In genomic region chr13:85553072-85553471, GRCm38 (mm10) we compare ENCODE assay signal across 19 mouse cellular contexts.
"Had no signal": no experiment of that assay in that cellular context is flagged by ENCODE, and none has a peak within 500 bp of the region (broad histone marks: within the 10 kb centered on the region; RNA-seq: fewer than 3 reads in every experiment).

No protein-coding gene starts in this region.

- DNase-seq: kidney, adult 2 months; kidney, postnatal 14 days; kidney, postnatal 4 days; liver; liver, embryonic 13.5 days; lung, embryonic 14.5 days; midbrain, embryonic 14.5 days; right cerebral cortex, adult 18-20 months; right cerebral cortex, postnatal 14 days; right cerebral cortex, postnatal 4 days; thymus, adult 2 months; thymus, postnatal 14 days; thymus, postnatal 4 days had no signal

- ATAC-seq: intestine, postnatal 0 days; lung, postnatal 0 days had no signal

- H3K27ac ChIP-seq: limb, embryonic 10.5 days; limb, embryonic 13.5 days; liver, embryonic 13.5 days; stomach, postnatal 0 days had no signal

- H3K9me3 ChIP-seq: limb, embryonic 10.5 days; limb, embryonic 13.5 days; liver, embryonic 13.5 days had no signal

- H3K36me3 ChIP-seq: limb, embryonic 10.5 days; limb, embryonic 13.5 days; liver, embryonic 13.5 days had no signal

- H3K4me1 ChIP-seq: limb, embryonic 10.5 days; limb, embryonic 13.5 days; liver, embryonic 13.5 days had no signal

- H3K9ac ChIP-seq: limb, embryonic 13.5 days; liver, embryonic 13.5 days; lung, embryonic 14.5 days had no signal

- H3K4me2 ChIP-seq: limb, embryonic 13.5 days; liver, embryonic 13.5 days; lung, embryonic 14.5 days; midbrain, embryonic 11.5 days had no signal

- H3K4me3 ChIP-seq: limb, embryonic 10.5 days; limb, embryonic 13.5 days; liver, embryonic 13.5 days had no signal

- H3K27me3 ChIP-seq: limb, embryonic 13.5 days; liver, embryonic 13.5 days had no signal
